Mouse (Mus musculus) G1E-ER4 (cell line): ENCODE results near the gene Tnfrsf25. TPM values are rescaled to one million over a fixed set of nuclear protein-coding genes. Genes with fewer than 3 reads are reported as not detected.

Source experiments
- GATA1 ChIP-seq: IDR thresholded peaks from one replicate; pipeline ENCODE4 v1.8.0; 2012; ENCODE audit warnings: low read length, inconsistent platforms
- polyA plus RNA-seq: library from polyadenylated mRNA; stranded (reverse); fragments of >175 nt; gene quantifications from 2 replicates; pipeline ENCODE4 v1.2.3, GENCODE M21; 2012

Tnfrsf25 gene
- polyA plus RNA-seq, 1 experiment, result 0.15 TPM

DNA sequence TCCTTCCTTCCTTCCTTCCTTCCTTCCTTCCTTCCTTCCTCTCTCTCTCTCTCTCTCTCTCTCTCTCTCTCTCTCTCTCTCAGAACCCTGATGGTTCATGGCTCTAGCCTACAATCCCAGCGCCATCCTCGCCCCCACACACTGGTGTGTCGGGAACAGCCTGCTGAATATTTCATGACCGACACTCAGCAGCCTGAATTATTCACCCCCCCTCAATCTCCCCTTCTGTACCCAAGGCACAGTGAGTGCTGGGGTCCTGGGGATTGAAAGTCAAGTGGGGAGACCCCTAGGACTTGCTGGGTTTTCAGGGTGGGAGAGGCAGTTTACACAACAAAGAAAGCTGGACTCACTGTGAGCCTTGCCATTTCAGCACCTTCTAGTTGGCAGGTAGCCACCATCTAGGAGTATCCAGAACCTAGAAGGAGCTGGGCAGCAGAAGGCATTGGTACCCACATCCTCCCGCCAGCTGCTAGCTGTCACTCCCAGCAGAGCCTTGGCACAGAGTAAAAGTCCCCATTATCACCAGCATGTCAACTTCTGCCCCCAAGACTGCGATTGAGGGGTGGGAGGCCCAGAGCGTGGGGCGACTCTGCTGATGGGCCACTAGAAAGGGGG, 25.9 kb downstream of the Tnfrsf25 start:
- no peak for TF ChIP-seq GATA1

DNA sequence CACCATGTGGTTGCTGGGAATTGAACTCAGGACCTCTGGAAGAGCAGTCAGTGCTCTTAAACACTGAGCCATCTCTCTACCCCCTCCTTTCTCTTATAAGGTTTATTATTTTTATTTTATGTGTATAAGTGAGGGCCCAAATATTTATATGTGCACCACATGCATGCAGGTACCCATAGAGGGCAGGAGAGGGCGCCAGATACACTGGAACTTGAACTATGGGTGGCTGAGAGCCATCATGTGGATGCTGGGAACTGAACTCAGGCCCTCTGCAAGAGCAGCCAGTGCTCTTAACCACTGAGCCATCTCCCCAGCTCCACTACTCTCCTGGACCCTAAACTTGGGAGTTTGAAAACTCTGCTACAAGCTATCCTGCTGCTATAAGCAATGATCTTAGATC, 27.9 kb downstream of the Tnfrsf25 start:
- TF ChIP-seq GATA1, result no peak

DNA sequence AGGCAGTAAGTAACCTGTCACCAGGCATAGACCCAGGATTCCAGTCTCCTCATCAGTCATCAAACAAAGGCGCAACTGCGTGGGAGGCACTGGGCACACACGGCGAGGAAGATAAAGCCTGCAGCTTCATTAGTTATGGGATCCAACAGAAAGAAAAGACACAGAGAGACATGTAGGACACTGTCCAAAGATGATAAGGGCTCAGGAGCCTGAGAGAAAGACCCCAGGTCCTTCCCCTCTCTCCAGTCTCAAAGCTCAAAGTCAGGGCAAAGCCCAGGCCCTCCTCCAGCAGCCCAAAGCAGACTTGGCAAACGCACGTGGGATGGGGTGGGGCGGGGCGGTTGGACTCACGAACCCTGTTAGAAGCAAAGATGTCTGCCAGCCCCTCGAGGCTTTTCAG, 29.7 kb downstream of the Tnfrsf25 start:
- peak; percentile 24 for TF ChIP-seq GATA1

DNA sequence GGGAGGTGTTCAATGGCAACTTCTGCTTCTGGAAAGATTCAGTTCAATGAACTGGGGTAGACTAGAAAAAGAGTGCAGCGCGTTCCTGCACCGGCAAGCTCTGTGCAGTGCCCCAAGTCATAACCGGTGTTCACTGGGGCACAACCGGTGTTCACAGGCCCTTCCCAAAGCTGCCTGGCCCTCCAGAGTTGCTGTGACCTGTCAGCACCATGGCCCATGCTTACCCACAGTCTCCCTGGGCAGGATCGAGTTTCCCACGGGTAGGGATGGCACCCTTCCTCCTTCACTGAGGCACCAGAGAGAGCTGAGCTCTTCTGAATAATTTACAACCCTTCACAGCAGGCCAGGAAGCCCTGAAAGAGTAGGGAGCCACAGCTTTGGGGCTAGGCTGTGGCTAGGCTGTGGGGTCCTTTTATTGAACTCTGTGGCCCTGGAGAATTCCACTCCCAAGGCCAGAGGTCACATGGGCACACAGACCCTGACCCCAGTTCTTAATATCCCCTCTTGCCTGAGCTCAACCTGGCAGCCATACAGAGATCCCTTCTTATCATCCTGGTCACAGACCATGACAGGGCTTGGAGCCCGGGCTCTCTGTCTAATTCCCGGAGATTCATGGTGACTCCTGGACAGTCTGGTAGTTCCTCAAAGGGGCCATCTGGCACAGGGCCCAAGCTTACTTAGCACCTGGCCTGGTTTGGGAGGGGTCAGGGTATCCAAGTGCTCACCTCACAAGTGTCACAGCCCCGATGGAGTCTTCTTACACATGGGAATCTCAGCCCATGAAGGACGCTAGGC, 30.5 kb downstream of the Tnfrsf25 start:
- no peak for TF ChIP-seq GATA1

DNA sequence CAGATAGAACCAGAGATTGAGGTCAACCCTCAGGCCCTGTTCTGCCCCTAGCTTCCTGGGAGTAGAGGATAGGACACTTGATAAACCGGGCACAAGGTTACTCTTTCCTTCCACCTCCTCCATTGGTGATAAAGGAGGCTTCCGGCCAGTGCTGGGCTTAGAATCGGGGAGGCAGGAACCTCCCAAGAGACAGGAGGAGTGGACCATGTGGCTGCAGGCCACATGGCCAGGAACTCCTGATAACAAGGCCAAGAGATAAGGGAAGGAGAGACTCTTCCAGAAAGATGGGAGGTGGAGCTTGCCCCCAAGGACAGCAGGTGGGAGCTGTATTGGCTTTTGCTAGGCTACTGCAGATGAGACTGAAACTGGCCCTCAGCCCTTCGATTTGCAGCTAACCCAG, 34.8 kb downstream of the Tnfrsf25 start:
- TF ChIP-seq GATA1, result no peak

DNA sequence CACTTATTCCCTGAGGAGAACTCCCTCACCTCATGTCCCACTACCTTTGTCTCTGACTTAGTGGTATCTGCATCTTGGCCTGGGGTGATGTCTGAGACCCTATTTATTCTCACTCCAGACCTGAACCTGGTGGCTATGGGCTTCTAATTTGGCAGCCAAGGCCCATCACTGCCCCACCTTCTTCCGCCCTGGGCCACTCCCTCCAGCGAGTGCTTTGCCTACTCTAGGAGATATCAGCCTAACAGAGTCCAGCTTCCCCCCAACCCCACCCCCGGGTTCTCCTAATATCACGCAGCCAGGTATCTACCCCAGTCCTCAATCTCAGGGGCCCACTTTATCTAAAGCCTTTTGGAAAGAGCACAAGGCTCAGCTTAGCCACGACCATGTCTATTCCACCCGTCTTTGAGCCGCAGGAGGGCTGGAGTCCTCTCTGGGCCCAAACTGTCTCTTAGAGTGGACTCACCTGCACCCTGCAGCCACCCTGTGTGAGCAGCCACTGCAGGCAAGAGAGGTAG, 35.8 kb downstream of the Tnfrsf25 start:
- TF ChIP-seq GATA1, result no peak

DNA sequence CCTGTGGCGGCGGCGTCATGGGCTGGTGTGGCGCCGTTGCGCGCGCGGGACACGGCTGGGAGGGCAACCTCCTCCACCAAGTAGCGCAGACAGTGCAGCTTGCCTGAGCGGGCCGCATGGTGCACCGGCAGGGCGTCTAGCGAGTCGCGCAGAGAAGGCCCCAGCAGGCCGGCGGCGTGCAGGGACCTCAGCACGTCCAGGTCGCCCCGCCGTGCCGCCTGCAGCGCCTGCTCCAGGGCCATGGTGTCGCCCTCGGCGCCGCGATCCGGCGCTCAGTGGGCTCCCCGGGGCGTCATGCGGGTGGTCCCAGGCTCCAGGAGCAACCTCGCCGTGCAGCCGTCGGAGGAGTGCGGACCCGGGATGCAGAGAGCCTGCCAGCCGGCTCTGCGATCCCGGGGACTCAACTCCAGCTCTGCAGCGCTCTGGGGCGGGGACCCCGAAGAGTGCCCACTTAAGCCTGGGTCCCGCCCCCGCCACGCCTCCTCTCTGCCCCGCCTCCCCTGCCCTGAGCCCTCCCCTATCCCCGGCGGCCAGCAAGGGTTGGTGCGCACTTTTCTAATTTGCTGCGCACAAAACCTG, 36.3 kb downstream of the Tnfrsf25 start, which contains the start of gene Espn:
Espn (minus strand) TSS at position 406 of the 579 bp plus-strand sequence.
- no peak for TF ChIP-seq GATA1

DNA sequence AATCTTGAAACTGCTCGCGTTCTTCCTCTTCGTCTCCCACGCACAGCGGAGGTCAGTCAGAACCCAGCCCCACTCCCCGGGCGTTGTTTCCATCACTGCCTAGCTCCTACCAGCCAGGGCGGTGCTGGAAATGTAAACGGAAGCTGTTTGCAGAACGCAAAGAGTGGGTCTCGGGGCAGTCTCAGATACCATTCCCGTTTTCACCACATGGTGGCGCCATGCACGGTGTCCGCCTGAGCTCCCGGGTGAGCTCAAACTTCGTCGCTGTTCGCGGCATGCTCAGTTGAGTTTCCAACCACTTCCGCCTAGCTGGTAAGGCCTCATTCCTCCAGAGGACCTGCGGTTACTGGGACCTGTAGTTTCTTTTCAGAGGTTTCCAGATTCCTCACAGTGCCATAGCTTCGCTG, 38.0 kb downstream of the Tnfrsf25 start:
- TF ChIP-seq GATA1, result no peak

DNA sequence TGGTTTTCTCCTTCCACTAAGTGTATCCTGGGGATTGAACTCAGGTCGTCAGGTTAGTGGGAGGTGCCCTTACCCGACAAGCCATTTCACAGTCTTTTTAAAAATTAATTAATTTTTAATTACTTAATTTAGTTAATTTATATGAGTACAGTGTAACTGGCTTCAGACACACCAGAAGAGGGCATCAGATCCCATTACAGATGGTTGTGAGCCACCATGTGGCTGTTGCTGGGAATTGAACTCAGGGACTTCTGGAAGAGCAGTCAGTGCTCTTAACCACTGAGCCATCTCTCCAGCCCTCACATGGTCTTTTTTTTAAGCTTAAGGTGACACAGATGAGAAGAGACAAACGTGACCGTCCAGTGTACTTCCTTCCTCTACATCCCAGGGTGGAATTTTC, 39.3 kb downstream of the Tnfrsf25 start:
- TF ChIP-seq GATA1, result no peak

DNA sequence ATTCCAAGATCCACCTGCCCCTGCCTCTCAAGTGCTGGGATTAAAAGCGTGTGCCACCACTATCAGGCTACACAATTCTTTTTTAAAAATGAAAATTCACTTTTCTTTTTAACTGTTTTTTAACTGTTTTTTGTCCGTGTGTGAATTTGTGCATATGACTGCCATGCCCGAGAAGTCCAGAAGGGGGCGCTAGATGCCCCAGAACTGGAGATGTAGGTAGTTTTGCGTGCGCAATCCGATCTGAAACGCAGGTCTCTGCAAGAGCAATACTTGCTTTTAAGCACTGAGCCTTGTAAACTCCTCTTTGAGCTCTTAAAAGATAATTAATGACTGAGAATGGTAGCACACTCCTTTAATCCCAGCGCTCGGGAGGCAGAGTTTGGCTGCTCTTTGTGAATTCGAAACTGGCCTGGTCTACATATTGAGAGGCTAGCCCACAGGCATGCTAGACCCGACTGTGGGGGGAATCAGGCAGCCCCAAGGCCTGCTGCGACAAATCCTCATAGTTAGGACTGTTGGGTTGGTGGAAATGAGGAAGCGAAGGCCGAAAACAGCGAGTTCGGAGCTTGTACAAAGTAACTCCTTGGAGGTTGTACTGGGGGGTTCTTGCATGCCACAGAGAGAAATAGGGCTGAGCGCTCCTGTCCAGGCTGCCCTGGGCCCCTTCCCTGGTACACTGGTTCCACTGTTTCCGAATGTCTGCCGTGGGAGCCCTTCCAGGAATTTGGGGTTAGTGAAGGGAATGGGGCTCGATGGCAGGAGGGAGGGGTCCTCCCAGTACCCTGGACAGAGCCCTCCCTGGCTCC, 42.2 kb downstream of the Tnfrsf25 start:
- no peak for TF ChIP-seq GATA1

DNA sequence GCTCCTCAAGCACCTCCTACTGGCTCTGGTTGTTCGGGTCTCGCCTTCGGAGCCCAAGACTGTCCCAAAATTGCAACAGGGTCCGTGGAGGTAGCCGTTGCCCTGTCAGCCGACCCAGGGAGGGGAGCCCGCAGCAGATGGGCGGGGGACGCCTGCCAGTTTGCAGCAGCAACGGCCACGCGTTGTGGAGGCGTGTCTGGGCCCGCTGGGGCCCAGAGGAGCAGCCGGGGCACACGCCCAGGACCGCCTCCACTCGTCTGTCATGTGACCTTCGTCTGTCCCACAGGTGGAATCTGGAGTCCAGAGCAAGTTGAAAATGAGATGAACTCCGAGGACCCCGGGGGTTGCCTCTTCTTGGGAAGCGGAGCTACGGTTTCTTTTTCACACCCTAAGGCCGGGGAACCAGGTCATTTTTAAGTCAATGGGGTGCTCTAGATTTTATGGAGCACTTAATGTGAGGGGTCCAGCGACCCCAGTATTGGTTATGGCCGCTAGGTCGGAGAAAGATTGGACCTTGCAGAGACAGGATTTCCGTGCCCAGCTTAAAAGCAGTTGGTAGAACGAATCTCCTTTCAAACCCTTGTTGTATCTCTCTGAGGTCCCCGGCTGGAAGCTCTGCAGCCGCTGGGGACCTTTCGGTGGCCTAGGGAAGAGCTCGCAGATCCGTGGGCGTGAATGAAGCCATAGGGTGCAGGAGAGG, 43.0 kb downstream of the Tnfrsf25 start, which contains the start of gene Hes2:
Hes2 (plus strand) TSS at position 283 of the 700 bp plus-strand sequence.
- no peak for TF ChIP-seq GATA1

DNA sequence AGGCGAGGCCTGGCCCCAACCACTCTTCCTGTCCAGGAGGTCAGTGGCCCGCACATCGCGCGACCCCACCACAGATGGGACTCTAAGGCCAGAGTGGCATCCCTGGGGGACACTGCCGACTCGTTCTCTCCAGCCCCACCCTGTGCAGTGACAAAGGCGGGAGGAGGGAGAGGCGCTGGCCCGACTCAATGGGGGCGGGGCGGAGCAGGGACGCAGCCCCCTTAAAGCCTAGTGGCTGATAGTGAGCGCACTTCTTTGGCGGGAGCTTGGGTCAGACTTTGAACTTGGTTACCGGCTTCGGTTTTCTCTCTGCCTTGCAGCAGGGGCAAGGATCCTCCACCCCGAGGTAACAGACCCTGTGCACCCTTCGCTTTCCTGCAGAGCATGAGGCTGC, 43.5 kb downstream of the Tnfrsf25 start:
- no peak for TF ChIP-seq GATA1

DNA sequence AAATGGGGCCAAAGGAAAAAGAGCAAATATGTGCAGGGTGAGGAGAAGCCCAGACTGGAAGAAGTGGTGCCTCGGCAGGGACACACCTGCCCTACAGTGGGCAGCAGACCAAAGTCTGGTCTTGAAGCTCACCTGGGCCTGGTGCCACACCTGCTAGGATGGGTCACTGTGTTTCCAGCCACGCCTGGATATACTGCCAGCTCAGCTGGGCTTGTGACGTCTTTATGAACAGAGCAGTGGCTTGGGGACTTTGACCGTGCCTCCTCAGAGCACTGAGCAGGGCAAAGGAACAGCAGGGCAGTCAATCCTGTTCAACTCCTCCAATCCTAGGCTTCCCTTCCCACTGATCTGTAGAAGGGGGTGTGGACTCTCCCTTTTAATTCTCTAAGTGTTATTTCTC, 45.0 kb downstream of the Tnfrsf25 start:
- no peak for TF ChIP-seq GATA1

DNA sequence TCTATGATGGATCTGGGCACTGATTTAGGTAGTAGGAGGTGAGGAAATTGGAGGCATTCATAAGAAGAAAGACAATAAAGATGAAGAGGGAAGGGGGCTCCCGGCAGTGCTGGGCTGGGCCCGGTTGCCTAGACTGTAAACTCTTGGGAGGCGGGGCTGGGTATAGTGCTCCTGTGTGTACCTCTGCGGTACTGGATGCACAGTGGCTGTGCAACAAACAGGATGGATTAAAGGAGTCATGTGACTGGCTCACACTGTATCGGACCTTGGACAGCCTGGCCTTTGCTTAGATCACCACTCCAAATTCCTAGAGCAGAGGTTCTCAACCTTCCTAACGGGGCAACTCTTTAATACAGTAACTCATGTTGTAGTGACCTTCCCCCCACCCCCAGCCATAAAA, 45.9 kb downstream of the Tnfrsf25 start:
- TF ChIP-seq GATA1, result no peak

DNA sequence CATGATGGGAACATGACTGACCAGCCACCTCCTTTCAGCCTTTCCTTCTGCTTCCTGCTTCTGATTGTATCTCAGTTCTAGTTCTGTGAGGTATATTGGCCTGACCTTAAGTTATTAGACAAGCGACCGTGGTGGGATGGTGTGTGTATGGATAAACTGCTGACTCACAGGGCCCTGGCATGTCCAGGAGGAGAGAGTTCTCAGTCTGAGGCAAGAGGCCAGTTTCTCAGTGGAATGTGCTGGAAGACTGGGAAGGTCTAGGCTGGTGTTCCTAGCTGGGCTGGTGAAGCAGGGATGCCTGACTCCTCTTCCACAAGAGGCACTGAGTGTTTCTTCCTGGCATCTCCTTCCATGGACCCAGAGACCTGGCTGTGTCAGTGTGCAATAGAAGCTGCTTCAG, 47.0 kb downstream of the Tnfrsf25 start:
- TF ChIP-seq GATA1, result no peak
